Mouse (Mus musculus): ENCODE results near the gene Zfp960.
A peak's percentile ranks its signal among the peaks of the same experiment; 100 is the strongest.
"Not testable (repeated sequence)": the region's sequence is repeated elsewhere in the genome, so short reads cannot be mapped to it uniquely, and the experiment has no call there.

Gene Zfp960

GRCm38 (mm10) chr17:17063628-17064494, at the start of gene Zfp960:
Zfp960 (plus strand) TSS chr17:17064113.
- DNase-seq (ENCODE audit: inconsistent ontology term) = peak; percentile 90

- not testable (repeated sequence) for DNase-seq (ENCODE audit: inconsistent ontology term)
Measured at GRCm38 (mm10) chr17:17018071-17018470, 45.8 kb upstream of the Zfp960 start.

- not testable (repeated sequence) for DNase-seq (ENCODE audit: inconsistent ontology term)
Measured at GRCm38 (mm10) chr17:17059566-17059965, 4.3 kb upstream of the Zfp960 start.

- DNase-seq (ENCODE audit: inconsistent ontology term) = not testable (repeated sequence)
Measured at GRCm38 (mm10) chr17:17120830-17121502, 57.1 kb downstream of the Zfp960 start, which contains the start of gene Zfp97. Zfp97 (plus strand) TSS chr17:17121415.
